Mouse (Mus musculus): ENCODE results near the gene Gm21973.

Gene Gm21973

GRCm38 (mm10) chr15:10325080-10325479 is at the start of gene Gm21973:
Gm21973 (plus strand) TSS chr15:10325380.
- Histone ChIP-seq H3K4me1 (replicated peaks; ENCODE audit: low read depth, low read length) (no peaks in the 10 kb centered on the region), H3K27me3 (ENCODE audit: insufficient read depth, low read length) (no peaks in the 10 kb centered on the region), H3K36me3 (ENCODE audit: insufficient read depth, low read length) (no peaks in the 10 kb centered on the region), H3K9me3 (ENCODE audit: low read length) (no peaks in the 10 kb centered on the region), H3K4me3 (replicated peaks; ENCODE audit: low read length) (no peak within 1 kb of the TSS)
- TF ChIP-seq CTCF (conservative IDR thresholded peaks at IDR 0.05; ENCODE audit: low read length), result no peak
- no peak for TF ChIP-seq NANOG (IDR thresholded peaks at IDR 0.05; ENCODE audit: borderline replicate concordance, low read length)
- no peak for TF ChIP-seq POU5F1 (IDR thresholded peaks at IDR 0.05; ENCODE audit: borderline replicate concordance, low read length)

DNA sequence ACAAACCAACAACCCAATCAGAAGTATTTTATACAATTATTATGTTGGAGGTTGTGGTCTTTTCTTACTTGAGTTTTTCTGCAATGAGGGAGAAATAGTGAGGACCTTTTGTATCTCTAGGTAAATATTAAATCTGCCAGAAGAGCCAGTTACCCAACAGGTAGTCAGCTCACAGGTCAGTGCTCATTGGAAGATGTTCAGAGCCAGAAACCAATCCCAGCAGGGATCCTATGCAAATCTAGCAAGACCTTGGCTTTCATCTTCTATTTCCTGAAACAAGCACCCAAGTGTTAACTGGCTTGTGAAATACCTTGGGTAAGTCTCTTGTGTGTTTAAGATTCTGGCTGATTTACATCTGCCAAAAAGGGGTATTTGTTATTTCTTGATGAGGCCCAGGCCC is 48.8 kb upstream of the Gm21973 start:
- no peak overlapping the region for H3K4me3 ChIP-seq (replicated peaks; ENCODE audit: low read length)
- no peaks in the 10 kb centered on the region for H3K9me3 ChIP-seq (ENCODE audit: low read length)
- H3K36me3 ChIP-seq (ENCODE audit: insufficient read depth, low read length), result no peaks in the 10 kb centered on the region
- 0 out of 2 replicates have a peak, but pooled peaks cover 4% of the 10 kb centered on the region for H3K4me1 ChIP-seq (replicated peaks; ENCODE audit: low read depth, low read length)
- no peaks in the 10 kb centered on the region for H3K27me3 ChIP-seq (ENCODE audit: insufficient read depth, low read length)
- TF ChIP-seq POU5F1 (IDR thresholded peaks at IDR 0.05; ENCODE audit: borderline replicate concordance, low read length) (no peak), CTCF (conservative IDR thresholded peaks at IDR 0.05; ENCODE audit: low read length) (no peak), NANOG (IDR thresholded peaks at IDR 0.05; ENCODE audit: borderline replicate concordance, low read length) (no peak)

DNA sequence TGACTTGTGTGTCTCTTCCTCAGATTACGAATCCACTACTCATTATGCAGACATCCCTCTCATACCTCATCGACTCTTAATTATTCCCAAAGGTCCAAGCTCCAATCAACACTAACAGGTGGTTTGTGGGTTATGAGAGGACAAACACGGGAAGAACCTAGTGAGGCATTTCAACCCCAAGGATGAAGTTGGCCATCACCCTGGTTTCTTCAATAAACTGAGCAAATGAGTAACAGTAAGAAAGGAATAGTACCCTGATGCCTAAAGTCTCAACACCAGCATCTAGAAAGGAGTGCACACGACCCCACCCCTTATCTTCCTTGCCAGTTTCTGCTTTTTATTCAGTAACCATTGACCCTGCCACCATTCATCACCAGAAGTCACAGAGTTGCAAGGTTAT is 47.7 kb upstream of the Gm21973 start:
- no peak for TF ChIP-seq CTCF (conservative IDR thresholded peaks at IDR 0.05; ENCODE audit: low read length)
- no peak for TF ChIP-seq POU5F1 (IDR thresholded peaks at IDR 0.05; ENCODE audit: borderline replicate concordance, low read length)
- no peak for TF ChIP-seq NANOG (IDR thresholded peaks at IDR 0.05; ENCODE audit: borderline replicate concordance, low read length)
- no peaks in the 10 kb centered on the region for H3K27me3 ChIP-seq (ENCODE audit: insufficient read depth, low read length)
- no peaks in the 10 kb centered on the region for H3K36me3 ChIP-seq (ENCODE audit: insufficient read depth, low read length)
- peaks cover 4% of the 10 kb centered on the region; the same call in 1 of the 2 replicates for H3K9me3 ChIP-seq (ENCODE audit: low read length)
- H3K4me3 ChIP-seq (replicated peaks; ENCODE audit: low read length), result no peak overlapping the region
- 0 out of 2 replicates have a peak, but pooled peaks cover 4% of the 10 kb centered on the region for H3K4me1 ChIP-seq (replicated peaks; ENCODE audit: low read depth, low read length)

DNA sequence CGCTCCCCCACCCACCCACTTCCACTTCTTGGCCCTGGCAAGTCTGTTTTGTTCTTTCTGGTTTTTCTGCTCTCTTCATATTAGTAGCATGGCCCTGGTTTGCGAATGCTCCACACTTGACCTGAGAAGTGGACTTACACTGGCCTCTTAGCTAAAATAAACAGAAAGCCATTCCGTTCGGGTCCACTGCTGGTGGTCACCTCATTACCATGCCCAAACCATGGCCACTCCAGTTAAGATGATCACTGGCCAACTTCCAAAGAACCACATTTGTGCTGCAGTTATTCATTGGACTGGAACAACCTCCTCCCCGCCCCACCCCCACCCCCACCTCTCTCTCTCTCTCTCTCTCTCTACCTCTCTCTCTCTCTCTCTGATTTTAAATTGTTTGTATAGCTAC is 43.6 kb upstream of the Gm21973 start:
- H3K36me3 ChIP-seq (ENCODE audit: insufficient read depth, low read length), result no peaks in the 10 kb centered on the region
- H3K4me3 ChIP-seq (replicated peaks; ENCODE audit: low read length), result no peak overlapping the region
- 0 out of 2 replicates have a peak, but pooled peaks cover 2% of the 10 kb centered on the region for H3K4me1 ChIP-seq (replicated peaks; ENCODE audit: low read depth, low read length)
- H3K27me3 ChIP-seq (ENCODE audit: insufficient read depth, low read length), result no peaks in the 10 kb centered on the region
- TF ChIP-seq CTCF (conservative IDR thresholded peaks at IDR 0.05; ENCODE audit: low read length) (no peak), POU5F1 (IDR thresholded peaks at IDR 0.05; ENCODE audit: borderline replicate concordance, low read length) (no peak)
- peaks cover 6% of the 10 kb centered on the region; the same call in 1 of the 2 replicates for H3K9me3 ChIP-seq (ENCODE audit: low read length)

DNA sequence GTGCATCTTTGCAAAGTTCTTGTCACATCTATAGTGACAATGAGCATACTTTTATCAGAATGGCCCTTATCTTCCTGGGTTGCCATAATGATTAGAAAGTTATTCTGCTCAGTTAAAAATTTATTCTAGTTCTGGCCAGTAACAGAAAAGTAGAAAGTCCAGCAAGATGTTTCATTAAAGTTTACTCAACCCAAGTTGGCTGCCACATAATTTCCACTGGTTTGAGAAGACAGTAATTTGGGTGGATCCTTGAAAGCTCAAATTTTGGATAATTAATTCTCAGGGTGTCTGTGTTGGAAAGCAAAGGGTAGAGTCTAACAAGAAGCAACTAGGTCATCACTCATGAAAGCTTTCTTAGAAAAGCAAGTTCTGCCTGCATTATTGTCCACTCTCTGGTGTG is 41.5 kb upstream of the Gm21973 start:
- no peak overlapping the region for H3K4me3 ChIP-seq (replicated peaks; ENCODE audit: low read length)
- H3K9me3 ChIP-seq (ENCODE audit: low read length), result peaks cover 6% of the 10 kb centered on the region; the same call in 1 of the 2 replicates
- H3K27me3 ChIP-seq (ENCODE audit: insufficient read depth, low read length), result no peaks in the 10 kb centered on the region
- TF ChIP-seq NANOG (IDR thresholded peaks at IDR 0.05; ENCODE audit: borderline replicate concordance, low read length), result no peak
- TF ChIP-seq POU5F1 (IDR thresholded peaks at IDR 0.05; ENCODE audit: borderline replicate concordance, low read length), result no peak
- no peak for TF ChIP-seq CTCF (conservative IDR thresholded peaks at IDR 0.05; ENCODE audit: low read length)
- H3K4me1 ChIP-seq (replicated peaks; ENCODE audit: low read depth, low read length), result no peaks in the 10 kb centered on the region
- no peaks in the 10 kb centered on the region for H3K36me3 ChIP-seq (ENCODE audit: insufficient read depth, low read length)

DNA sequence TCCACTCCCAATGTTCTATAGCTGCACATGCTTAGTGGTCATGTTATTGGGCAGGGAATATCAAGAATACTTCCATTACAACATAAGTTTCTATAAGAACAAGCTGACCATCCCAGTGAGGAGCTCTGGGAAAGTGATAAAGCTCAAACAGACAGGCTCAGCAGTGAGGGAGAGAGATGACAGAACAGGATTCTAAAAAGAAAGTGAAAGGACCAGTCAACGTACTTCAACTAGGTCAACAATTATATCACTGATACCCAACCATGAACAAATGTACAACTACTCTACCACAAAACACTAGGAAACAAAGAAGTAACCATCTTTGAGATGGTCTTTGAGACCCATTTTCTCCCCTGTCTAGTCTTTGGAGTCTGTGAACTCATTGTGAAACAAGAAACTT is 28.6 kb upstream of the Gm21973 start:
- H3K27me3 ChIP-seq (ENCODE audit: insufficient read depth, low read length), result no peaks in the 10 kb centered on the region

GRCm38 (mm10) chr15:10298058-10298457 is 27.1 kb upstream of the Gm21973 start:
- Histone ChIP-seq H3K4me3 (replicated peaks; ENCODE audit: low read length) (no peak overlapping the region), H3K27me3 (ENCODE audit: insufficient read depth, low read length) (no peaks in the 10 kb centered on the region), H3K36me3 (ENCODE audit: insufficient read depth, low read length) (no peaks in the 10 kb centered on the region), H3K4me1 (replicated peaks; ENCODE audit: low read depth, low read length) (peaks cover 8% of the 10 kb centered on the region; the same call in 1 of the 2 replicates), H3K9me3 (ENCODE audit: low read length) (0 out of 2 replicates have a peak, but pooled peaks cover 4% of the 10 kb centered on the region)
- TF ChIP-seq NANOG (IDR thresholded peaks at IDR 0.05; ENCODE audit: borderline replicate concordance, low read length) (no peak), POU5F1 (IDR thresholded peaks at IDR 0.05; ENCODE audit: borderline replicate concordance, low read length) (no peak), CTCF (conservative IDR thresholded peaks at IDR 0.05; ENCODE audit: low read length) (no peak)

More for the DNA sequence above, 28.6 kb upstream of the Gm21973 start:
- TF ChIP-seq CTCF (conservative IDR thresholded peaks at IDR 0.05; ENCODE audit: low read length) (no peak), NANOG (IDR thresholded peaks at IDR 0.05; ENCODE audit: borderline replicate concordance, low read length) (no peak), POU5F1 (IDR thresholded peaks at IDR 0.05; ENCODE audit: borderline replicate concordance, low read length) (no peak)
- Histone ChIP-seq H3K4me1 (replicated peaks; ENCODE audit: low read depth, low read length) (peaks cover 8% of the 10 kb centered on the region; the same call in 1 of the 2 replicates), H3K36me3 (ENCODE audit: insufficient read depth, low read length) (no peaks in the 10 kb centered on the region), H3K4me3 (replicated peaks; ENCODE audit: low read length) (no peak overlapping the region), H3K9me3 (ENCODE audit: low read length) (0 out of 2 replicates have a peak, but pooled peaks cover 4% of the 10 kb centered on the region)

DNA sequence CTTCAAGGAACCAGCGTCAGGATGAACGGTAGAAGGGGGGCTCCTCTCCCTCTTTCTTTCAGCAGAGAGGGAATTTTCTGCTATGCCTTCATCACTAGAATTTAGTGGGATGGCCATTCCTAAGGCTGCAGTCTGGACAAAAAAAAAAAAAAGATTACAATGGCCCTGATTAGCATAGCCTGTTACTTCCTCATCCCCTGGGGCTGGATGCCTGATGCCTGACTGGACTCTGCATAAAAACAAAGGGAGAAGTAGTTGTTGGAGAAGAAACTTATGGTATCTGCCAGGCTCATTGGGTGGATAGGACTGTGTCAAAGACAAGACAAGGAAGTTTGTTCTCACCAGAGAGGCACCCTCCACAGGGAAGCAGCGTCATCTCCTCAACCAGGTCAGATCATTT is 25.7 kb upstream of the Gm21973 start:
- no peak overlapping the region for H3K4me3 ChIP-seq (replicated peaks; ENCODE audit: low read length)
- TF ChIP-seq NANOG (IDR thresholded peaks at IDR 0.05; ENCODE audit: borderline replicate concordance, low read length) (no peak), POU5F1 (IDR thresholded peaks at IDR 0.05; ENCODE audit: borderline replicate concordance, low read length) (no peak), CTCF (conservative IDR thresholded peaks at IDR 0.05; ENCODE audit: low read length) (no peak)
- H3K27me3 ChIP-seq (ENCODE audit: insufficient read depth, low read length), result no peaks in the 10 kb centered on the region
- no peaks in the 10 kb centered on the region for H3K36me3 ChIP-seq (ENCODE audit: insufficient read depth, low read length)
- peaks cover 8% of the 10 kb centered on the region; the same call in 1 of the 2 replicates for H3K4me1 ChIP-seq (replicated peaks; ENCODE audit: low read depth, low read length)
- H3K9me3 ChIP-seq (ENCODE audit: low read length), result 0 out of 2 replicates have a peak, but pooled peaks cover 4% of the 10 kb centered on the region

DNA sequence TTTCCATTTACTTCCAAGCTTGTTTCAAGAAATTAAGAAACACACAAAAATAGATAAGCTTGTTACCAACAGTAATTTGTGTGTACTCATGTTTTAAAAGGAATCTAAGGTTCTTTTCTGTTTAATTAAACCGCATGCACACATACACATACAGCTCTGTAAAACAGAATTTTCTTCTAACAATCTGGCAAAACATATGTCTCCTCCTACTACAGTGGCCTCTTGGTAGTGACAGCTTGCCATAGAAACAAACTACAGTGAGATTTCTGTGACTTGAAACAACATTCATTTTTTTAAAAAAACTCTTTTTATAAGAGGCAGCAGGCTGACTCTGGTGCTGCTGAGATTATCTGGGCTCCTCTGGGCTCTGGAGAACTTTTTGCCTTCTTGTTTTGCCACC is 18.7 kb upstream of the Gm21973 start:
- no peak overlapping the region for H3K4me3 ChIP-seq (replicated peaks; ENCODE audit: low read length)
- TF ChIP-seq CTCF (conservative IDR thresholded peaks at IDR 0.05; ENCODE audit: low read length), result no peak
- no peak for TF ChIP-seq POU5F1 (IDR thresholded peaks at IDR 0.05; ENCODE audit: borderline replicate concordance, low read length)
- TF ChIP-seq NANOG (IDR thresholded peaks at IDR 0.05; ENCODE audit: borderline replicate concordance, low read length), result no peak
- no peaks in the 10 kb centered on the region for H3K27me3 ChIP-seq (ENCODE audit: insufficient read depth, low read length)
- no peaks in the 10 kb centered on the region for H3K4me1 ChIP-seq (replicated peaks; ENCODE audit: low read depth, low read length)
- H3K36me3 ChIP-seq (ENCODE audit: insufficient read depth, low read length), result no peaks in the 10 kb centered on the region
- H3K9me3 ChIP-seq (ENCODE audit: low read length), result peaks cover 7% of the 10 kb centered on the region; the same call in 1 of the 2 replicates

All from E14TG2a.4 (cell line).